Mouse (Mus musculus): ENCODE data around the gene Traf2. TPM values are rescaled to one million over a fixed set of nuclear protein-coding genes. Genes with fewer than 3 reads are reported as not detected.

Traf2 gene
- polyA plus RNA-seq, 1 experiment from 2014 or later, result 10.6 TPM

DNA sequence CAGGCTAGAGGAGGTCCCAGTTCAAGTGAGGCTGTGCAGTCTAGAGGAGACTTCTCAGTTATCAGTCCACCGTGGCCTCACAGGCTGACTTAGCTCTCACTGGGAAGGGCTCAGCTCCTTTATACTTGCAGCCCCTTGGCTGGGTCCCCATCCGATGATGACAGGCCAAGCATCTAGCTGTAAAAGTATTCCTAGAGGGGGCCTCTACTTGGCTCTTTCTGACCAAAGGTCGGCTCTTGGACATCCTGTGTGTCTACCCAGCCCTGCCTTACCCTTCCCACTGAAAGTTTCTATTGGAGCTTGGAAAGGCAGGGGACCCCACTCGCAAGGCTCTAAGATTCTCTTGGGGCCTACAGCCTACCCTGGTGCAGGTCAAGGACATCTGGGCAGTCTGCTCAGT lies 24.5 kb upstream of the Traf2 start:
- Histone ChIP-seq H3K4me1 (ENCODE audit: insufficient read depth) (peaks cover 21% of the 10 kb centered on the region), H3K27ac (ENCODE audit: low read depth) (no peak overlapping the region), H3K4me3 (ENCODE audit: low read depth, low read length) (no peak overlapping the region), H3K9me3 (ENCODE audit: low read length) (no peaks in the 10 kb centered on the region), H3K9ac (replicated peaks) (no peak overlapping the region), H3K27me3 (ENCODE audit: insufficient read depth, low read length) (peaks cover 6% of the 10 kb centered on the region), H3K36me3 (replicated peaks; ENCODE audit: insufficient read depth, low read length) (no peaks in the 10 kb centered on the region), H3K4me2 (ENCODE audit: low read depth, low read length) (no peak overlapping the region)
- WGBS (ENCODE audit: insufficient replicate concordance), result 74% methylated on average over 4 of the region's 4 CpGs
- DNase-seq, result no peak
- no peak for TF ChIP-seq EP300 (IDR thresholded peaks at IDR 0.05; ENCODE audit: low read depth)
- TF ChIP-seq CTCF (IDR thresholded peaks at IDR 0.05; ENCODE audit: low read depth), result no peak
- ATAC-seq, result no peak

DNA sequence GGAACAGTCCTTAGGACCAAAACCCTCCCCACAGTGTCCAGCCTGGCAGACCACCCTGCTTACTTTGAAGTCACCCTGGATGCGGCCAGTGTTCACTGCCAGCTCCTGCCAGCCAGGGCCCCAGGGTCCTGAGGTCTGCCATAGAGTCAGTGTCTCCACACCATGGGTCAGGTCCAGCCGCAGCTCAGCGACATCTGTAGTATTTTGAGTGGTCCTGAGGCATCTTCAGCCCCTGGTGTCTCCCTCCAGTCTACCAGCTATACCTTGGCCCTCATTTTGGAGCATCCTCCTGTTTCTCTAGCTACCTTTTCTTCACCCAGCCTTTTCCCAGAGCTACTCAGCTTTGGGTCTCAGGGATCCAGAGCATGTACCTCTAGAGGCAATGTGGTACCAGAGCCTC lies 22.6 kb upstream of the Traf2 start:
- H3K9ac ChIP-seq (replicated peaks), result no peak overlapping the region

DNA sequence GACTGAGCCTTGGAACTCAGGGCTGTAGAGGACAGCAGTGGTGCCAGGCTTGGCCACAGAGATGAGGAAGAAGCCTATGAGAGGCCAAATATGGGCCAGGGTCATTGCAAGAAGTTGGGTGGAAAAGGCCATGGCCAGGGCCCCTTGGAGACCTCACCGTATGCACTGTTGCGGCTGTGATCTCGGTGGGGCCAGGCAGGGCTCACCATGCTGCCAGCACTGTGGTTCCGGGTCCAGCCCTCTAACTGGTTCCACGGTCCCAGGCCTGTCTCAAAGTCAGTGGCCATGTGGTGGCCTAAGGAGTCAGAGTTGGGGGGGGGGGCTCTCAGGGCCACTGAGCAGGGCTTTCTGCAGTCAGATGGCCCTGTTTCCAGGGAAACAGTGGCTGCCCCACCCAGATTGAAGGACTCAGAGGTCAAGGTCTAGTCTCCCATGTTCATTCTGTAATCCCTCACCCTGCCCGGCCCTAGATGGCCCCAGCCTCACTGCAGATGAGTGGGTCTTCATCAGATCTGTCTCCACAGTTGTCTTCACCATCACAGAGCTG lies 21.8 kb upstream of the Traf2 start:
- ATAC-seq (no peak), DNase-seq (no peak)
- no peak overlapping the region for H3K4me3 ChIP-seq (ENCODE audit: low read depth, low read length)
- TF ChIP-seq EP300 (IDR thresholded peaks at IDR 0.05; ENCODE audit: low read depth) (no peak), CTCF (IDR thresholded peaks at IDR 0.05; ENCODE audit: low read depth) (no peak)
- no peak overlapping the region for H3K9ac ChIP-seq (replicated peaks)
- H3K4me1 ChIP-seq (ENCODE audit: insufficient read depth), result peaks cover 6% of the 10 kb centered on the region
- no peak overlapping the region for H3K4me2 ChIP-seq (ENCODE audit: low read depth, low read length)
- no peak overlapping the region for H3K27ac ChIP-seq (ENCODE audit: low read depth)
- H3K9me3 ChIP-seq (ENCODE audit: low read length), result no peaks in the 10 kb centered on the region
- 85% methylated on average over 6 of the region's 6 CpGs for WGBS (ENCODE audit: insufficient replicate concordance)
- peaks cover 11% of the 10 kb centered on the region for H3K36me3 ChIP-seq (replicated peaks; ENCODE audit: insufficient read depth, low read length)
- no peaks in the 10 kb centered on the region for H3K27me3 ChIP-seq (ENCODE audit: insufficient read depth, low read length)

More for the DNA sequence above, 22.6 kb upstream of the Traf2 start:
- ATAC-seq (no peak), DNase-seq (no peak)
- H3K4me1 ChIP-seq (ENCODE audit: insufficient read depth), result peaks cover 13% of the 10 kb centered on the region
- no peaks in the 10 kb centered on the region for H3K27me3 ChIP-seq (ENCODE audit: insufficient read depth, low read length)
- TF ChIP-seq CTCF (IDR thresholded peaks at IDR 0.05; ENCODE audit: low read depth) (no peak), EP300 (IDR thresholded peaks at IDR 0.05; ENCODE audit: low read depth) (no peak)
- H3K9me3 ChIP-seq (ENCODE audit: low read length), result no peaks in the 10 kb centered on the region
- H3K27ac ChIP-seq (ENCODE audit: low read depth), result no peak overlapping the region
- 0 out of 2 replicates have a peak, but pooled peaks cover 4% of the 10 kb centered on the region for H3K36me3 ChIP-seq (replicated peaks; ENCODE audit: insufficient read depth, low read length)
- 87% methylated on average over 3 of the region's 3 CpGs for WGBS (ENCODE audit: insufficient replicate concordance)
- no peak overlapping the region for H3K4me2 ChIP-seq (ENCODE audit: low read depth, low read length)
- H3K4me3 ChIP-seq (ENCODE audit: low read depth, low read length), result no peak overlapping the region

DNA sequence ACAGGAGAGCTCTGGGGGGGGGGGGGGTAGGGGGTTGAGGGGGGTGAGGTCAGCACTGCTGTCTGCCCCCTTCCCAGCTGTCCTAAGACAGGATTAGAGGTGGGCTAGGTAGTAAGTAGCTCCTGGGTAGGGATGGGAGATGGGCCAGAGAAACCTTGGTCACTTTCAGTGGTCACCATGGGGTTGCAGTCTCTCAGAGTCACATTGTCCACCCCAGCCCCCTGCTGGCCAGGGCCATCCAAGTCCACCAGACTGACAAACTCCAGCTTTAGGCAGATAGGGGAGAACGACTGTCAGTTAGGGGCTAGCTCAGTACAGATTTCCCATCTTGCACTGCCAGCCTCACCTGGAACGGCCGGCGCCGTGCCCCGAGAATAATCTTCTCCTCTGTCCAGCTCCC lies 19.8 kb upstream of the Traf2 start:
- TF ChIP-seq EP300 (IDR thresholded peaks at IDR 0.05; ENCODE audit: low read depth), result no peak
- TF ChIP-seq CTCF (IDR thresholded peaks at IDR 0.05; ENCODE audit: low read depth), result peak; percentile 26; the same call in 1 of the 2 replicates
- Histone ChIP-seq H3K9ac (replicated peaks) (no peak overlapping the region), H3K4me3 (ENCODE audit: low read depth, low read length) (no peak overlapping the region), H3K4me2 (ENCODE audit: low read depth, low read length) (no peak overlapping the region), H3K27me3 (ENCODE audit: insufficient read depth, low read length) (no peaks in the 10 kb centered on the region), H3K36me3 (replicated peaks; ENCODE audit: insufficient read depth, low read length) (peaks cover 30% of the 10 kb centered on the region), H3K27ac (ENCODE audit: low read depth) (no peak overlapping the region), H3K9me3 (ENCODE audit: low read length) (no peaks in the 10 kb centered on the region), H3K4me1 (ENCODE audit: insufficient read depth) (no peaks in the 10 kb centered on the region)
- ATAC-seq (no peak), DNase-seq (no peak)
- 83% methylated on average over 6 of the region's 6 CpGs for WGBS (ENCODE audit: insufficient replicate concordance)

DNA sequence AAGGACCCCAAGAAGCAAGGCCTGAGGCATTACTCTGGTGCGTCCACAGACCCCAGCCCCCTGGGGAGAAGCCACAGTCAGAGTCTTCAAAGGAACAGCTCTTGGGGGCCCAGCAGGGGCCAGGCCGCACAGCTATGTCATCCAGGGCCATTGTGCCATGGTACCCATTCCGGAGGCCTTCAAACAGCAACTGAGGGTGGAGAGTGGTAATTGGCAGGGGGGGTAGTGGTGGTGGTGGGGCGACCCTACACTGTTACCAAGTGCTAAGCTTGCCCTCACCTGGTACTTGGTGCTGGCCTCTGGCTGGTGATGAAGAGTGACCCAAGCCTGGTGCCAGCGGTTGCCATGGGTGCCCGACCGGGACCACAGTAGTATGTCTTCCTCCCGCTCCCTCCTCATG lies 19.0 kb upstream of the Traf2 start:
- Histone ChIP-seq H3K36me3 (replicated peaks; ENCODE audit: insufficient read depth, low read length) (peaks cover 37% of the 10 kb centered on the region), H3K9ac (replicated peaks) (no peak overlapping the region), H3K27ac (ENCODE audit: low read depth) (no peak overlapping the region), H3K4me1 (ENCODE audit: insufficient read depth) (no peaks in the 10 kb centered on the region), H3K4me3 (ENCODE audit: low read depth, low read length) (no peak overlapping the region), H3K27me3 (ENCODE audit: insufficient read depth, low read length) (no peaks in the 10 kb centered on the region), H3K9me3 (ENCODE audit: low read length) (no peaks in the 10 kb centered on the region), H3K4me2 (ENCODE audit: low read depth, low read length) (no peak overlapping the region)
- ATAC-seq (no peak), DNase-seq (no peak)
- TF ChIP-seq EP300 (IDR thresholded peaks at IDR 0.05; ENCODE audit: low read depth) (no peak), CTCF (IDR thresholded peaks at IDR 0.05; ENCODE audit: low read depth) (no peak)
- 88% methylated on average over 8 of the region's 8 CpGs for WGBS (ENCODE audit: insufficient replicate concordance)

DNA sequence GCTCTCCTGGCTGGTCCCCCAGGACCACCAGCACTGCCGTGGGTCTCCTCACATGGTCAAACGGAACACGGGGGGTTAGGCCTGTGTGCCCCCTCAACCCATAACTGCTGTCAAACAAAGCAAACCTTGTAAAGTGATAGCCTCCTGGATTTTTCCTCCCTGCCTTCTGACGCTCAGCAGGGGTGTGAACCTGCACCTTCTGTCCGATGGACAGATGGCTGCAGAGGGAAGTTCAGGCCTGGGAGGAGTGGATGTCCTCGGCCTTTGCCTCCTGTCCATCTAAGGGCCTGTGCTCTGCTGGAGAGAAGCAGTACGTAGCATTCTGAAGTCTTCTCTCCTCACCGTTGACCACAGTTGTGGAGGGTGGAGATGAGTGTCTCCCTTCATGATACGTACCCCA lies 15.2 kb upstream of the Traf2 start:
- TF ChIP-seq CTCF (IDR thresholded peaks at IDR 0.05; ENCODE audit: low read depth) (no peak), EP300 (IDR thresholded peaks at IDR 0.05; ENCODE audit: low read depth) (no peak)
- no peak overlapping the region for H3K4me2 ChIP-seq (ENCODE audit: low read depth, low read length)
- H3K36me3 ChIP-seq (replicated peaks; ENCODE audit: insufficient read depth, low read length), result peaks cover 51% of the 10 kb centered on the region
- 83% methylated on average over 9 of the region's 9 CpGs for WGBS (ENCODE audit: insufficient replicate concordance)
- H3K27ac ChIP-seq (ENCODE audit: low read depth), result no peak overlapping the region
- DNase-seq (no peak), ATAC-seq (no peak)
- no peak overlapping the region for H3K4me3 ChIP-seq (ENCODE audit: low read depth, low read length)
- no peak overlapping the region for H3K9ac ChIP-seq (replicated peaks)
- no peaks in the 10 kb centered on the region for H3K9me3 ChIP-seq (ENCODE audit: low read length)
- H3K4me1 ChIP-seq (ENCODE audit: insufficient read depth), result peaks cover 16% of the 10 kb centered on the region
- no peaks in the 10 kb centered on the region for H3K27me3 ChIP-seq (ENCODE audit: insufficient read depth, low read length)

DNA sequence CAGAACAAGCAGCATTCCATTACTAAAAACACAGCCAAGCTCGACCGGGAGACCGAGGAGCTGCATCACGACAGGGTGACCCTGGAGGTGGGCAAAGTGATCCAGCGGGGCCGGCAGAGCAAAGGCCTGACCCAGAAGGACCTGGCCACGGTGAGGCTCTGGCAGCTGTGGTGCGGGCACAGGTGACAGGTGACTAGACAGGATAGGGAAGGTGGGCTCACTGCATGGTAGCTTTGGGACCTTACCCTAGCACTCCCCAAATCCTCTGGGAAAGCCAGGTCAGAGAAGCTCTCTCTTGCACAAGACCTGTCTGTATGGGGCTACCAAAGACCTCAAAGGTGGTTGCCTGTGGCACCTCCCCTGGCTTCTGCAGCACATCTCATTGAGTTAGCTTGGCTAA lies 13.8 kb upstream of the Traf2 start:
- Histone ChIP-seq H3K36me3 (replicated peaks; ENCODE audit: insufficient read depth, low read length) (peaks cover 51% of the 10 kb centered on the region), H3K9me3 (ENCODE audit: low read length) (no peaks in the 10 kb centered on the region), H3K27ac (ENCODE audit: low read depth) (no peak overlapping the region), H3K4me3 (ENCODE audit: low read depth, low read length) (no peak overlapping the region), H3K4me2 (ENCODE audit: low read depth, low read length) (no peak overlapping the region), H3K27me3 (ENCODE audit: insufficient read depth, low read length) (no peaks in the 10 kb centered on the region), H3K4me1 (ENCODE audit: insufficient read depth) (peaks cover 19% of the 10 kb centered on the region), H3K9ac (replicated peaks) (no peak overlapping the region)
- ATAC-seq (no peak), DNase-seq (no peak)
- TF ChIP-seq EP300 (IDR thresholded peaks at IDR 0.05; ENCODE audit: low read depth) (no peak), CTCF (IDR thresholded peaks at IDR 0.05; ENCODE audit: low read depth) (no peak)
- WGBS (ENCODE audit: insufficient replicate concordance), result 86% methylated on average over 8 of the region's 8 CpGs

Measured in liver, postnatal 0 days (tissue).